Mouse (Mus musculus): ENCODE data around the gene Pik3r5.

Pik3r5 gene

GRCm38 (mm10) chr11:68401428-68401827, 30.5 kb upstream of the Pik3r5 start:
- DNase-seq (ENCODE audit: low read depth, low spot score), result no peak

GRCm38 (mm10) chr11:68404185-68404584, 27.7 kb upstream of the Pik3r5 start:
- DNase-seq (ENCODE audit: low read depth, low spot score), result no peak

DNA sequence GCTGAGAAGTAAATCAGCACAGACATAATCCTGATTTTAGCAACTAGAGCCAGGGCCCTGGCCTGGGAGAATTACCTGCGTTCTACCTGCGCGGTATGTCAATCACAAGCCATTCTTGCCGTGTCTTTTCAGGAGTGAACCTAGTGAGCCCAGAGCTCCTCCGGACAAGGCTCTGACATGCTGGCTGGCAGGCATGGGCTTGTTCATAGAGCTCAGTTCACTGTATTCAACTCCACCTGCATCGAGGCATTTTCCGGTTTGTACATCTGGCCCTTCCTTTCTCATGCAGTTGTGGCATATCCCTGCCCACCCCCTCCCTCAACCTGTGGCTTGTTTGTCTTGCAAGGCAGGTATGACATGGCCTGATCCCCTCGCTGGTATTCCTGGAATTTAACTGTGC, 26.3 kb upstream of the Pik3r5 start:
- no peak for DNase-seq (ENCODE audit: low read depth, low spot score)

GRCm38 (mm10) chr11:68407266-68407926, 24.5 kb upstream of the Pik3r5 start:
- DNase-seq (ENCODE audit: low read depth, low spot score), result no peak

DNA sequence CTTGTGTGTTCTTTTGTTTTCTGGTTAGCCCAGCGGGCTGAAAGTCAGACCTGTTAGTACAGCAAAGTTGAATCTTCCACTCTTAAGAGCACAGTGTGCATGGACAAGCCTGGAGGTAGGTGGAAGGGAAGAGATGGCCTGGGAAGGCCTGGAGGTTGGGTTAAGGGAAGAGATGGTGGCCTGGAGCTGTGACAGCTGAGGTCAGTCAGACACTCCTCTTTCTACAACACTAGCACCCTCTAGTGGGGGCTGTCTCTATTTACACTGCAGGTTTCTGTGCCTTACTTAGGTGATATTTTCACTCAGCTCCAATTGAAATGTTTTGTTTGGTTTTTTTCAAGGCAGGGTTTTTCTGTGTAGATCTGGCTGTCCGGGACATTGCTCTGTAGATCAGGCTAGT, 23.8 kb upstream of the Pik3r5 start:
- no peak for DNase-seq (ENCODE audit: low read depth, low spot score)

DNA sequence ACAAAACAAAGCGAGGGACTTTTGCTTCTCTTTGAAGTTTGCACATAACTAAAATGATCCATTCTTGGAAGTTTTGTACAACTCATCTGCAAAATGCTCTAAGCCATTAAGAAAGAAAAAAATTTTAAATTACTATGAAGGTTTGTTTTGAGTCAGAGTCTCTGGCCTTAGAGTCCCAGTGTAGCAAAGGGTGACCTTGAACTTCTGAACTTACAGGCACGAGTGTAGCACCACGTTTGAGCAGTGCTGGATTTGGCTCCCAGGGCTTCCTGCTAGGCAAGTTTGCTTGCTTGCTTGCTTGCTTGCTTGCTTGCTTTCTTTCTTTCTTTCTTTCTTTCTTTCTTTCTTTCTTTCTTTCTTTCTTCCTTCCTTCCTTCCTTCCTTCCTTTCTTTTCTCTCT, 14.9 kb upstream of the Pik3r5 start:
- DNase-seq (ENCODE audit: low read depth, low spot score), result no peak

DNA sequence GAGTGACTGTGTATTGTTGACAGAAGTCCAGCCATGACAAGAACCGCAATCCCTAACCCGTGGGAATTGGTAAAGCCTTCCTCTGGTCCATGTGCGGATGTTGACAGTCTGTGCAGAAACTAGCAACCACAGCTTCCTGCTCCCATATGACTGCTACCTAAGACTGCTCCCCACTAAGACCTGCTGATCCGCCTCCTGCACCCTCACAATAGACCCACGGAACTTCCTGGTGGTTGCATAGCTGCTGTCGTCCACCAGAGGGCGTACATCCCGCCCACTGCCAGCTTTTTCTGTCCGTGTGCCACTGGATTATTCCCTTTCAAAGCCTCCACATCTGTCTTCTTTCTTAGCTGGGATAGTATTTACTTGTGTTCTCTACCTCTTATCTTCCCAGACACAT, 14.1 kb upstream of the Pik3r5 start:
- DNase-seq (ENCODE audit: low read depth, low spot score), result no peak

DNA sequence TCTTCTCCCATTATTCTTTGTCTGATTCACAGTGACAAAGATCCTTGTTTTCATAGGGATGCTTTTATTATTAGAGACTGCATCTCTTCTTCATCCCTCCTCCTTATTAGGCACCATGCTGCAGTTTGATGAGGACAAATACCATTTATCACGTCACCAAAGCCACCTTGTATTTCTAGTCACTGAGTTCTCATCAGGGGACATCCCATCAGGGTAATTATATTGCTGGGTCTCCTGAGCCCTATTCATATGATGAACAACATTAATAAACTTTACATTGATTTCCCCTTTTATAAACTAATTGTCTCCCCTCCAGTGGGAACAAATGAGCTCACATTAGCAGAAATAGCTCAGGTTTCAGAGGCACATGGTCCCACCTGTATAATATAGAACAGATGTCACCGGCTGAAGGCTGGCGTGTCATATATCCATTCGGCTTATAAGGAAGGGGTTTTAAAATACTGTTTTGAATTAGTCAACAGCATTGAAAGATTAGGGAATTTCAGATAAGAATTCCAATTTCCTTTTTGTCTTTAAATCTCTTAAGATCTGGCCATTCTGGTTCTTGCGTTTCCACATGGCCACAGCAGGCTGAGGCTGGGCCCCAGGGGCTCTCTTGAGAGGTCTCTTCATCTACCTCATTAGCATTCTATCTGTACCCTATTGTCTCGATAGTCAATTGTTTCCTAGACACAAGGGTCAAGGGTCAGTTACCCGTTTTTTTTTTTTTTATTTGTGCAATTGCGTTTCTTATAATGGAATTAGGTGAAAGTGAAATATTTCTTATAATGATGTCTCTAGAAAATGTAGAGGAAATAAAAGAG, 6.2 kb upstream of the Pik3r5 start:
- DNase-seq (ENCODE audit: low read depth, low spot score), result no peak

- DNase-seq (ENCODE audit: low read depth, low spot score), result no peak
Measured at GRCm38 (mm10) chr11:68427083-68427570, 4.8 kb upstream of the Pik3r5 start.

DNA sequence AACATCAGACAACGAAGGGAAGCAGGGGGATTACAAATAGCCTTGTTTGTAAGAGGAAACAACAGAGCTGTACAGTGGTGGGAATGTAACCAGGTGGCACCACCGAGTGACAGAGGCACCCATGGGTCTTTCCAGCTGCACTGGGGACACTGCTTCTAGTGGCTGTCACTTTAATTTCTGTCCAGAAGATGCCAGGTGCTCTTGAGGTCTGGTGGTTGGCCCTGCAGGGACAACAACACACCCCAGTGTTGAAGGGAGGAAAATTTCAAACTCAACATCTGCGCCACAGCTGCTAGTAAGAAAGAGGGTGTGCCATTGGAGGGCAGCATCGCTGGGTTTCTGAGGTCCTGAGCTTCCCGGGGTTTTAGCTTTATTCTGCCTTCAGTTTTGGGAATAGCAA, 1.3 kb upstream of the Pik3r5 start:
- DNase-seq (ENCODE audit: low read depth, low spot score), result no peak

- DNase-seq (ENCODE audit: low read depth, low spot score), result no peak
Measured at GRCm38 (mm10) chr11:68432361-68433021, 570 bp downstream of the Pik3r5 start.

DNA sequence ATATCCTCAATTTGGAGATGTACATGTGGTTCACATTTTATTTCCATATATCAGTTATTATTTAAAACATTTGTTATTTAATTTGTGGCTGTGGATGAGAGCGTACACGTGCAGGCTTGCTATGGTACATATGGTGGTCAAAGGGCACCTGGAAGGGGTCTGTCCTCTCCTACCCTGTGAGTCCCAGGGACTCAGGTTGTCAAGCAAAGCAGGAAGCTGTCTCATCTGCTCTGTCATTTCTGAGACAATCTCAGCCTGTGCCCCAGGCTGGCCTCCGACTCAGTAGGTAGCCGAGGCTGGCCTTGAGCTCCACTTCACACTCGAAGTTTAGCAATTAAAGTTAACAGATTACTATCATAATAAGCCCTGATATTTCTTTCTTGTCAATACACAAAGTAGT, 1.6 kb downstream of the Pik3r5 start:
- DNase-seq (ENCODE audit: low read depth, low spot score), result no peak

- DNase-seq (ENCODE audit: low read depth, low spot score), result no peak
Measured at GRCm38 (mm10) chr11:68434697-68435096, 2.8 kb downstream of the Pik3r5 start.

DNA sequence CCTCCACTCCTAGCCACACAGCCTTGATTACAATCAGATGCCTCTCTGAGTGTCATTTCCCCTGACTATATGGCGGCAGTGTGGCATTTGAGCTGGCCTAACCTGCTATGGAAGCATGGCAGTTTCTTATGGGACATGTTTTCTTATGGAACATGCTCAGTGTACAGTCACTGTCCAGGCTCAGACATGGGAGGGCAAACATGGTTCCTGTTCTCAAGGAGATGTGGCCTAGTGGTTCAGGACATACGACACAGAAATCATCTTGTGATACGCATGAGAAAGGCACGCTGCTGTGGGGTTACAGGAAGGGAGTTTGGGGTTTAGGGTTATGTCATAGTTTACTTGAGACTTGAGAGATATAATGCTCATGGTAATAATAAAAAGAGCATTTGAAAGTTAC, 3.7 kb downstream of the Pik3r5 start:
- no peak for DNase-seq (ENCODE audit: low read depth, low spot score)

GRCm38 (mm10) chr11:68436376-68436775, 4.5 kb downstream of the Pik3r5 start:
- DNase-seq (ENCODE audit: low read depth, low spot score), result no peak

GRCm38 (mm10) chr11:68440100-68440499, 8.2 kb downstream of the Pik3r5 start:
- no peak for DNase-seq (ENCODE audit: low read depth, low spot score)

DNA sequence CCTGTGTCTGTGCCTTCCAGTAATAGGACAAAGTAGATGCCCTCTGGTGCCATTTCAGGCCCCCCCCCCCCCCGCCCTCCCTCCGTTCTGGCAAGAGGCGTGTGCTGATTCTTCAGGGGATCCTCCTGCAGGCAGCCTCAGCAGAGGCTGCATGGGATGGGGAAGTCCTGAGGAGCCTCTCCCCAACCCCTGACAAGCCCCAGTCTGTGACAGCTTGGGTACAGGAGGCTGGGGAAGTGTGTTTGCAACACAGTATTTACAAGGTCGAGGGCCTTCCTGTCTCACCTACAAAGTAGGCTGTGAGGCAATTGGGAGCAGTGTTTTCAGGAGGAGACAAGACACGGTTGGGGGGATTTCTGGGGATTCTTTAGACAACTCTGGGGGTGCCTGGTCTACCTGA, 9.0 kb downstream of the Pik3r5 start:
- no peak for DNase-seq (ENCODE audit: low read depth, low spot score)

GRCm38 (mm10) chr11:68442346-68442745, 10.4 kb downstream of the Pik3r5 start:
- no peak for DNase-seq (ENCODE audit: low read depth, low spot score)

GRCm38 (mm10) chr11:68442983-68443638, 11.2 kb downstream of the Pik3r5 start:
- DNase-seq (ENCODE audit: low read depth, low spot score), result no peak

GRCm38 (mm10) chr11:68445901-68446300, 14.0 kb downstream of the Pik3r5 start:
- no peak for DNase-seq (ENCODE audit: low read depth, low spot score)

DNA sequence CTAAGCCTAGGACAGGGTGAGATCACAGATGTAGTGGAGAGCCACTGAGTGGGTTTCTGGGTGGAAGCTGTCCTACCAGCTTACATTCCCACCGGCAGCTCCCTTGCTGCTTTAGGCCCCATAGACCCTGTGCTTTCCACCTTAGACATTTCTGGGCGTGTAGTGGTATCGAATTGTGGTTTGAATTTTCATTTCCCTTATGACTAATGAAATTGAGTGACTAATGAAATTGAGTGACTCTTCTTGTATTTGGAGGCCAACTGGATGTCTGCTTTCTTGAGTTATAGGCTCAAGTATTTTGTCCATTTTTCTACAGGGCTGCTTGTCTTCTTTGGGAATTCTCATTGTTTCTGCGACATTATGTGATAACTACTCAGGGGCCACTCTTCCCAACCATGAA, 14.6 kb downstream of the Pik3r5 start:
- no peak for DNase-seq (ENCODE audit: low read depth, low spot score)

DNA sequence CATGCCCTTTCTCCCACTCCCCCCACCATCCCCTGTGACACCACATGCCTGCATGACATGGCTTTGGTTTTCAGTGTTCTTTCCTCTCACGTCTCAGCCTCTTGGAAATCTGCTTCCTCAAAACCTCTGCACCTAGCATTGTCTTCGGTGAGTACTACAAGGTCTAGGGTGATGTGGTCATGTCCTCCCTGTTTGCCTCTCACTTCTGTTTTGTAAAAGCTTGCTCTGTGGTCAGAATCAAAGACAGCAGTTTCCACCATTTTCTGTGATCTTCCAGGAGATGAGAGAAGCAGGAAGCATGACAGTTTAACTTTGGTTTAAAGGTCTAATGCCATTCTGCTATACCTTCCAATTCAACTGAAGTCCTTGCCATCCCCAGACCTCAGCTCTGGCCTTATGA, 15.3 kb downstream of the Pik3r5 start:
- DNase-seq (ENCODE audit: low read depth, low spot score), result no peak

Data from WW6 (cell line).